Mouse (Mus musculus) C2C12 (cell line): ENCODE measurements around the gene Ier5.

Experiments used
- CTCF ChIP-seq: IDR thresholded peaks from one replicate; pipeline ENCODE4 v1.5.1; 2011; ENCODE audit not compliant: control insufficient read depth, insufficient read depth, insufficient read length
- MAX ChIP-seq: IDR thresholded peaks from one replicate; pipeline ENCODE4 v1.6.1; 2011; ENCODE audit warnings: mild to moderate bottlenecking, control low read depth

- TF ChIP-seq CTCF, result no peak
- TF ChIP-seq MAX, result no peak
Observed at GRCm38 (mm10) chr1:155066196-155066595, 33.2 kb downstream of the Ier5 start.
